Mouse (Mus musculus) forebrain, embryonic 15.5 days (tissue): ENCODE results near the gene Gm9945. TPM values are rescaled to one million over a fixed set of nuclear protein-coding genes. Genes with fewer than 3 reads are reported as not detected.
A peak's percentile ranks its signal among the peaks of the same experiment; 100 is the strongest.

Experiments used
- ATAC-seq: fragments of 200-750 bp; cut with Nextera tagmentation; replicated peaks from 2 replicates; pipeline ENCODE4 v1.8.0; 2017; ENCODE audit warnings: mild to moderate bottlenecking, moderate TSS enrichment, moderate library complexity
- H3K27ac ChIP-seq: fragments of 300-500 bp; sonication (generic); replicated peaks from 2 replicates; pipeline ENCODE4 v1.5.1; 2015; ENCODE audit warnings: mild to moderate bottlenecking, inconsistent platforms
- H3K27me3 ChIP-seq: fragments of 300-500 bp; sonication (generic); 2 replicates; pipeline ENCODE4 v1.6.1; 2015; ENCODE audit warnings: inconsistent platforms
- H3K36me3 ChIP-seq: fragments of 300-500 bp; sonication (generic); 2 replicates; pipeline ENCODE4 v1.6.1; 2015; ENCODE audit warnings: mild to moderate bottlenecking, inconsistent platforms
- H3K4me1 ChIP-seq: fragments of 300-500 bp; sonication (generic); 2 replicates; pipeline ENCODE4 v1.6.1; 2015; ENCODE audit warnings: inconsistent platforms
- H3K4me2 ChIP-seq: fragments of 300-500 bp; sonication (generic); replicated peaks from 2 replicates; pipeline ENCODE4 v1.6.1; 2015; ENCODE audit warnings: mild to moderate bottlenecking, inconsistent platforms
- H3K4me3 ChIP-seq: fragments of 300-500 bp; sonication (generic); 2 replicates; pipeline ENCODE4 v1.5.1; 2015; ENCODE audit warnings: mild to moderate bottlenecking, inconsistent platforms
- H3K9ac ChIP-seq: fragments of 300-500 bp; sonication (generic); replicated peaks from 2 replicates; pipeline ENCODE4 v1.6.1; 2015; ENCODE audit warnings: mild to moderate bottlenecking, inconsistent platforms
- H3K9me3 ChIP-seq: fragments of 300-500 bp; sonication (generic); 2 replicates; pipeline ENCODE4 v1.6.1; 2016; ENCODE audit warnings: inconsistent platforms
- WGBS: fragments of 180-500 bp; shearing (Covaris S2); methylation state at CpG from one replicate; pipeline ENCODE4 v1.1.7; 2015; ENCODE audit warnings: mixed read lengths; 5-methylcytosine and 5-hydroxymethylcytosine counted together
- polyA plus RNA-seq: library from polyadenylated mRNA; unstranded; fragments of >200 nt; fragmentation: Nextera tagmentation; extraction: Ambion mirVana; gene quantifications from 2 replicates; pipeline ENCODE4 v1.2.1, GENCODE M21; 2015

Gene Gm9945
- polyA plus RNA-seq, 1 experiment from 2014 or later: 0.50 TPM

DNA sequence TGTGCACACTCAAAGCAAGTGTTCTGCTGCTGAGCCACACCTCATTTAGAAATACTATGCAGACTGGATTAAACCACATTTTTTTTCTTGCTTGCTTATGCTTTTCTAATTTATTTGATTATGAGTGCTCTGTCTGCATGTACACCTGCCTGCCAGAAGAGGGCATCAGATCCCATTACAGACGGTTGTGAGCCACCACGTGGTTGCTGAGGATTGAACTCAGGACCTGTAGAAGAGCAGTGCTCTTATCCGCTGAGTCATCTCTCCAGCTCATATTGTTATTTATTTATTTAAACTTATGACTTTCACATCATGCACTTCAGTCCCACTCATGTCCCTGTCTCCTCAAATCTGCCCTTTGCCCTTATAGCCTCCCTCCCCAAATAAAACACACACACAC is 5.8 kb downstream of the Gm9945 start:
- peaks cover 5% of the 10 kb centered on the region; the same call in 1 of the 2 replicates for H3K27me3 ChIP-seq
- no peaks in the 10 kb centered on the region for H3K9me3 ChIP-seq
- no peak overlapping the region for H3K4me3 ChIP-seq
- peaks cover 5% of the 10 kb centered on the region; the same call in 1 of the 2 replicates for H3K4me1 ChIP-seq
- no peak overlapping the region for H3K27ac ChIP-seq
- no peak overlapping the region for H3K4me2 ChIP-seq
- 45% methylated on average over 3 of the region's 3 CpGs for WGBS
- no peak for ATAC-seq
- no peaks in the 10 kb centered on the region for H3K36me3 ChIP-seq
- H3K9ac ChIP-seq: no peak overlapping the region

DNA sequence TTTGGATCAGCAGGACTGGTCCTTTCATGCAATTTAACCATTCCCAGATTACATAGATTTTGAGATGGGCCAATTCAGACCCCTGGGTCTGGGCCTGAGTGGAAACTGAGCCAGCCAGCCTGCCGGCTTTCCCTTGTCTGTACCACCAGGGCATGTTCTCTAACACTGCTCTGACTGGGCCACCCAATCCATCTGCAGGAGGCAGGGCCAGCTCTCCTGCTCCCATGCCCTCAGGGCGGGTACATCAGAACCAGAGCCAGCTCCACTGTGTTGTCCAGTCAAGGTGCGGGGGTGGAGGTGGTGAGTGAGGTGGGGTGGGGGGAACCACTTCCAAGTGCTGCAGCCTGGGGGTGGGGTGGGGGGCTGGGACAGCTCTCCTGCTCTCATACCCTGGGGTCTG is 6.4 kb downstream of the Gm9945 start:
- Histone ChIP-seq H3K36me3 (no peaks in the 10 kb centered on the region), H3K27ac (no peak overlapping the region), H3K4me2 (no peak overlapping the region), H3K4me1 (peaks cover 5% of the 10 kb centered on the region; the same call in 1 of the 2 replicates), H3K4me3 (no peak overlapping the region), H3K27me3 (peaks cover 2% of the 10 kb centered on the region; the same call in 1 of the 2 replicates), H3K9me3 (no peaks in the 10 kb centered on the region), H3K9ac (no peak overlapping the region)
- no peak for ATAC-seq
- 77% methylated on average over 3 of the region's 3 CpGs for WGBS

GRCm38 (mm10) chr11:53486822-53487594 is 7.0 kb downstream of the Gm9945 start:
- H3K27me3 ChIP-seq: no peaks in the 10 kb centered on the region; the same call in 1 of the 2 replicates
- WGBS: 16% methylated on average over 27 of the region's 27 CpGs
- peak overlapping the region; percentile 42 for H3K4me2 ChIP-seq
- H3K27ac ChIP-seq: no peak overlapping the region
- peaks cover 8% of the 10 kb centered on the region; the same call in 1 of the 2 replicates for H3K4me1 ChIP-seq
- peak; percentile 57; the same call in 1 of the 2 replicates for ATAC-seq
- H3K9me3 ChIP-seq: no peaks in the 10 kb centered on the region
- H3K36me3 ChIP-seq: no peaks in the 10 kb centered on the region
- peak overlapping the region; percentile 22 for H3K4me3 ChIP-seq
- no peak overlapping the region; the same call in 1 of the 2 replicates for H3K9ac ChIP-seq

DNA sequence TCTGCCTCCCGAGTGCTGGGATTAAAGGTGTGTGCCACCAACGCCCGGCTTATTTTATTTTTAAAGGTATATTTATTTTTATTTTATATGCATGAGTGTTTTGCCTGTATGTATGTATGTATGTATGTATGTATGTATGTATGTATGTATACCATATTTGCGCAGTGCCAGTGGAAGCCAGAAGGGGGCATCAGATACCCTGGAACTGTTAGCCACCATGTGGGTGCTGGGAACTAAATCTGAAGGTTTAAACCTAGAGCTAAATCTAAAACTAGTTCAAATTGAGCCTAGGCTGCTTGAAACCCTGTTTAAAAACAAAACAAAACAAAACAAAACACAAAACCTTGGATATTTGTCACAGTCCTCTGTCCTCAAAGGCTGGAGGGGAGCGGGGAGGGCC is 9.0 kb downstream of the Gm9945 start:
- no peak for ATAC-seq
- no peaks in the 10 kb centered on the region; the same call in 1 of the 2 replicates for H3K27me3 ChIP-seq
- no peak overlapping the region for H3K27ac ChIP-seq
- no peaks in the 10 kb centered on the region for H3K36me3 ChIP-seq
- WGBS: 90% methylated on average over 5 of the region's 5 CpGs
- no peaks in the 10 kb centered on the region for H3K9me3 ChIP-seq
- peaks cover 8% of the 10 kb centered on the region; the same call in 1 of the 2 replicates for H3K4me1 ChIP-seq
- H3K4me3 ChIP-seq: no peak overlapping the region
- H3K4me2 ChIP-seq: no peak overlapping the region
- H3K9ac ChIP-seq: no peak overlapping the region

- 59% methylated on average over 9 of the region's 9 CpGs for WGBS
- H3K27ac ChIP-seq: no peak overlapping the region
- H3K9ac ChIP-seq: no peak overlapping the region
- H3K27me3 ChIP-seq: no peaks in the 10 kb centered on the region; the same call in 1 of the 2 replicates
- H3K4me3 ChIP-seq: no peak overlapping the region
- no peaks in the 10 kb centered on the region for H3K9me3 ChIP-seq
- no peaks in the 10 kb centered on the region for H3K36me3 ChIP-seq
- no peak for ATAC-seq
- peaks cover 8% of the 10 kb centered on the region; the same call in 1 of the 2 replicates for H3K4me1 ChIP-seq
- H3K4me2 ChIP-seq: no peak overlapping the region
Measured at GRCm38 (mm10) chr11:53489421-53489820, 9.5 kb downstream of the Gm9945 start.

DNA sequence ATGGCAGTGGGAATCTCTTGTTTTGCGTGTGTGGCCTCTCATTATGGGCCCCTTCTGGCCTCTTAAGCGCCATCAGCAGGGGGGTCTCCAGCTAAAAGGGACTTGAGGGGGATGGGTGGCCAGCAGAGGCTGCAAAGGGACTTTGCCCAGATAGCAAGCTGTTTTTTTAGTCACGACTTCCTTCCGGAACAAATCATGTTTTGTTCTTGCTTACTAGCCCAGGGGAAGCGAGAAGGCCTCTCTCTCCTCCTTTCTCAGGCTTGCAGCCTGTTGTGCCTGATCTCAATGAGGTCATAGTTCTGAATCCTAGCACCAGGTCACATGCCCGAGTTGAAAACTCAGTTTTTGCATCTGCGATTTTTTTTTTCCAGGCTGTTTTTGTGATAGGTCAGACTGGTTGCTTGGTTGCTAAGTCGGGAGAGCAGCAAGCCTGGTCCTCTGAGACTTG is 12.0 kb downstream of the Gm9945 start:
- no peaks in the 10 kb centered on the region for H3K36me3 ChIP-seq
- 2% methylated on average over 8 of the region's 8 CpGs for WGBS
- H3K9me3 ChIP-seq: no peaks in the 10 kb centered on the region
- peaks cover 23% of the 10 kb centered on the region for H3K4me1 ChIP-seq
- no peak for ATAC-seq
- no peak overlapping the region for H3K4me3 ChIP-seq
- H3K4me2 ChIP-seq: no peak overlapping the region
- H3K27me3 ChIP-seq: no peaks in the 10 kb centered on the region; the same call in 1 of the 2 replicates
- no peak overlapping the region for H3K9ac ChIP-seq
- H3K27ac ChIP-seq: no peak overlapping the region; the same call in 1 of the 2 replicates

- Histone ChIP-seq H3K4me2 (no peak overlapping the region), H3K4me3 (no peak overlapping the region), H3K9me3 (no peaks in the 10 kb centered on the region), H3K27me3 (no peaks in the 10 kb centered on the region), H3K36me3 (no peaks in the 10 kb centered on the region), H3K4me1 (peaks cover 18% of the 10 kb centered on the region), H3K9ac (no peak overlapping the region), H3K27ac (no peak overlapping the region)
- 22% methylated on average over 3 of the region's 3 CpGs for WGBS
- ATAC-seq: no peak; the same call in 1 of the 2 replicates
Measured at GRCm38 (mm10) chr11:53493243-53493955, 13.4 kb downstream of the Gm9945 start.

GRCm38 (mm10) chr11:53495417-53495816 is 15.5 kb downstream of the Gm9945 start:
- peak overlapping the region; percentile 40; the same call in 1 of the 2 replicates for H3K27ac ChIP-seq
- peaks cover 18% of the 10 kb centered on the region for H3K4me1 ChIP-seq
- H3K4me3 ChIP-seq: no peak overlapping the region
- H3K9me3 ChIP-seq: no peaks in the 10 kb centered on the region
- H3K9ac ChIP-seq: no peak overlapping the region
- H3K36me3 ChIP-seq: no peaks in the 10 kb centered on the region
- no peaks in the 10 kb centered on the region for H3K27me3 ChIP-seq
- H3K4me2 ChIP-seq: no peak overlapping the region
- 6% methylated on average over 6 of the region's 6 CpGs for WGBS
- ATAC-seq: no peak

DNA sequence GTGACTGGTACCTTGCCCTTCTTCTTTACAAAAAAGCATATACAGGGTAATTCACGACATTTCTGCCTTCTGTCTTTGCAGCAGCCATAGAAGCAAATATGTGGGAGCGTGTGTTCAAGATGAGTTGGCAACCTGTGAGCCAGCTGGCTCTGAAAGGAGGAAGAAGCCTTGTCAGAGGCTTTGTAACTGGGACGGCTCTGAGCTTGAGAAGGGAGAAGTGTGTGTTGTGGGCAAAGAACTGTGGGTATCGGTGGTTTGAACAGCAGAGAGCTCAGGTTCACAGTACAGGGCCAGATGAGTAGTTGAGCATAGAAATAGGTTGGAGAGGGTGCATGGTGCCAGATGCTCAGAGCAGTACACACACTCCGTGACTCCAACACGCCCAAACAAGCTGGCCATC is 17.0 kb downstream of the Gm9945 start:
- H3K4me2 ChIP-seq: no peak overlapping the region

DNA sequence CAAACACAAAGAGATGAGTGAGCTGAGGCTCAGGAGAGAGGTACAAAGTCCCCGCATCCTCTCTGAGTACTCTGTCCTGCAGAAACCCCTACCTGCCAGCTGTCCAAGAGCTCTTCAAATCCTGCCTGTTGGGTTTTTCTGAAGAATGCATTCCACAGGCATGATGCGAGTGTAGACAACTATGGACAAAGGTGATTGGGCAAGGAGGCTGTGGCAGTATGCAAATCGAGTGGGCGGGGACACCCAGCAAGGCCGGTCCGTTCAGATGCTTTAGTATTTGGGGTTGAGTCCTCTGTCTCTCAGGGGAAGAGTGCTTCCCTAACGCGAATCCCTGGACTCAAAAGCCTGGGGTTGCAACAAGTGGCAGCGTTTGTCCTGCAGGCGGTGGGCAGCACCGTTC is 20.6 kb downstream of the Gm9945 start:
- ATAC-seq: no peak
- Histone ChIP-seq H3K36me3 (no peaks in the 10 kb centered on the region), H3K9me3 (no peaks in the 10 kb centered on the region), H3K4me2 (no peak overlapping the region), H3K9ac (no peak overlapping the region), H3K27ac (no peak overlapping the region), H3K4me3 (no peak overlapping the region), H3K27me3 (no peaks in the 10 kb centered on the region), H3K4me1 (peaks cover 24% of the 10 kb centered on the region)
- 9% methylated on average over 11 of the region's 11 CpGs for WGBS

More for the DNA sequence above, 17.0 kb downstream of the Gm9945 start:
- H3K9me3 ChIP-seq: no peaks in the 10 kb centered on the region
- ATAC-seq: 0 out of 2 replicates have a peak, but pooled peaks have one; percentile 26
- H3K4me3 ChIP-seq: no peak overlapping the region
- H3K9ac ChIP-seq: no peak overlapping the region
- H3K36me3 ChIP-seq: no peaks in the 10 kb centered on the region
- peaks cover 20% of the 10 kb centered on the region for H3K4me1 ChIP-seq
- no peaks in the 10 kb centered on the region for H3K27me3 ChIP-seq
- 58% methylated on average over 6 of the region's 6 CpGs for WGBS
- H3K27ac ChIP-seq: no peak overlapping the region

GRCm38 (mm10) chr11:53502039-53502765 is 22.2 kb downstream of the Gm9945 start:
- Histone ChIP-seq H3K27me3 (no peaks in the 10 kb centered on the region), H3K9ac (no peak overlapping the region), H3K27ac (no peak overlapping the region), H3K4me1 (peaks cover 12% of the 10 kb centered on the region), H3K4me3 (no peak overlapping the region), H3K9me3 (no peaks in the 10 kb centered on the region), H3K36me3 (no peaks in the 10 kb centered on the region), H3K4me2 (no peak overlapping the region)
- 80% methylated on average over 8 of the region's 8 CpGs for WGBS
- ATAC-seq: no peak
